Mouse (Mus musculus) stomach, postnatal 0 days (tissue): ENCODE measurements around the gene Strip2.

Experiments used
- CTCF ChIP-seq: IDR thresholded peaks from 2 replicates; pipeline ENCODE4 v1.5.1; 2016; ENCODE audit warnings: antibody characterized with exemption, low read depth, mild to moderate bottlenecking, moderate library complexity
- EP300 ChIP-seq: optimal IDR thresholded peaks from 2 replicates; pipeline ENCODE3; 2016; ENCODE audit warnings: antibody characterized with exemption

DNA sequence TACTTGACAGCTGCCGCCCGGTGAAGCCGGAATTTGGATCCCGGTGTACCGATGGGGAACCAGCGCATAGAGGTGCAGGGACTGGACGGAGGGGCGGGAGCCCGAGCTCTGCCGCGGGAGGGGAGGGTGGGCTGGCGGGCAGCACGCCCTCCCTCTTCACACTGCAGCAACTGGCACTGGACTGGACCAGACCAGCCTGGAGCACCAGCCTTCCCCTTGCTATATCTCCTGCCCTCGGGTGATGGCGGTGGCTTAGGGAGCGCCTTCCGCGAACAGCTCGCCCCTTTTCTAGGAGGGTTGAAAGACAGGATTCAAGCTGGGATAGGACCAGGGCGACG lies 540 bp downstream of the Strip2 start:
- no peak for TF ChIP-seq EP300
- no peak for TF ChIP-seq CTCF
